Mouse (Mus musculus) adipocyte (in vitro differentiated cells): ENCODE results near the gene Nup214.

Source experiments
- DNase-seq: peaks from one replicate; pipeline ENCODE4 v3.0.0-alpha.2; 2016; ENCODE audit warnings: low spot score

Nup214 gene

GRCm38 (mm10) chr2:31974141-31974808 lies at the start of gene Nup214:
Gene Nup214 (plus strand): TSS chr2:31974436.
- peak; percentile 99 for DNase-seq

GRCm38 (mm10) chr2:31924811-31925210 lies 49.4 kb upstream of the Nup214 start:
- no peak for DNase-seq

- DNase-seq = no peak
Observed at GRCm38 (mm10) chr2:31925936-31926335, 48.3 kb upstream of the Nup214 start.

GRCm38 (mm10) chr2:31929664-31930063 lies 44.6 kb upstream of the Nup214 start:
- no peak for DNase-seq

- no peak for DNase-seq
Observed at GRCm38 (mm10) chr2:31934551-31934950, 39.7 kb upstream of the Nup214 start.

- no peak for DNase-seq
Observed at GRCm38 (mm10) chr2:31935054-31935453, 39.2 kb upstream of the Nup214 start.

- DNase-seq = no peak
Observed at GRCm38 (mm10) chr2:31938298-31938697, 35.9 kb upstream of the Nup214 start.

GRCm38 (mm10) chr2:31943011-31943410 lies 31.2 kb upstream of the Nup214 start:
- no peak for DNase-seq

GRCm38 (mm10) chr2:31945580-31945979 lies 28.7 kb upstream of the Nup214 start:
- no peak for DNase-seq

- DNase-seq = peak; percentile 29
Observed at GRCm38 (mm10) chr2:31948392-31948791, 25.8 kb upstream of the Nup214 start.

GRCm38 (mm10) chr2:31948801-31949200 lies 25.4 kb upstream of the Nup214 start:
- peak; percentile 52 for DNase-seq

- no peak for DNase-seq
Observed at GRCm38 (mm10) chr2:31950058-31950871, 24.0 kb upstream of the Nup214 start, which contains the start of gene Aif1l. Gene Aif1l (plus strand): TSS chr2:31950139.

- no peak for DNase-seq
Observed at GRCm38 (mm10) chr2:31950966-31951365, 23.3 kb upstream of the Nup214 start.

GRCm38 (mm10) chr2:31952236-31952635 lies 22.0 kb upstream of the Nup214 start:
- peak; percentile 29 for DNase-seq

- DNase-seq = no peak
Observed at GRCm38 (mm10) chr2:31952725-31953124, 21.5 kb upstream of the Nup214 start.

- DNase-seq = no peak
Observed at GRCm38 (mm10) chr2:31953687-31954086, 20.5 kb upstream of the Nup214 start.

- DNase-seq = no peak
Observed at GRCm38 (mm10) chr2:31954779-31955181, 19.5 kb upstream of the Nup214 start.

- DNase-seq = no peak
Observed at GRCm38 (mm10) chr2:31955686-31956085, 18.6 kb upstream of the Nup214 start.

- no peak for DNase-seq
Observed at GRCm38 (mm10) chr2:31957211-31957610, 17.0 kb upstream of the Nup214 start.

GRCm38 (mm10) chr2:31960986-31961385 lies 13.2 kb upstream of the Nup214 start:
- no peak for DNase-seq

- no peak for DNase-seq
Observed at GRCm38 (mm10) chr2:31961791-31962222, 12.4 kb upstream of the Nup214 start.

GRCm38 (mm10) chr2:31962501-31963224 lies 11.6 kb upstream of the Nup214 start:
- DNase-seq = no peak

- DNase-seq = no peak
Observed at GRCm38 (mm10) chr2:31963491-31963890, 10.7 kb upstream of the Nup214 start.
